Mouse (Mus musculus) testis, adult 2 months (tissue): Measurements from ENCODE around the gene Insc. TPM values are rescaled to one million over a fixed set of nuclear protein-coding genes. Genes with fewer than 3 reads are reported as not detected.
"Not testable (repeated sequence)": the region's sequence is repeated elsewhere in the genome, so short reads cannot be mapped to it uniquely, and the experiment has no call there.

Experiments
- H3K27ac ChIP-seq: fragments of 200-500 bp; 2 replicates; pipeline ENCODE4 v1.5.1; 2012; ENCODE audit warnings: low read depth, low read length; ENCODE audit not compliant: control insufficient read depth, insufficient read depth
- H3K27me3 ChIP-seq: fragments of 200-500 bp; 2 replicates; pipeline ENCODE4 v1.6.1; 2012; ENCODE audit warnings: mild to moderate bottlenecking, low read length, moderate library complexity; ENCODE audit not compliant: control insufficient read depth, insufficient read depth
- H3K36me3 ChIP-seq: fragments of 200-500 bp; 2 replicates; pipeline ENCODE4 v1.6.1; 2012; ENCODE audit warnings: mild to moderate bottlenecking, low read length; ENCODE audit not compliant: control insufficient read depth, insufficient read depth
- H3K4me1 ChIP-seq: fragments of 200-500 bp; 2 replicates; pipeline ENCODE4 v1.6.1; 2012; ENCODE audit warnings: low read length; ENCODE audit not compliant: control insufficient read depth, insufficient read depth
- H3K4me3 ChIP-seq: fragments of 200-500 bp; 2 replicates; pipeline ENCODE4 v1.5.1; 2012; ENCODE audit warnings: low read depth, mild to moderate bottlenecking, low read length, moderate library complexity, mixed read lengths; ENCODE audit not compliant: control insufficient read depth
- CTCF ChIP-seq: fragments of 200-500 bp; IDR thresholded peaks from 2 replicates; pipeline ENCODE4 v1.5.1; 2012; ENCODE audit warnings: low read depth, mild to moderate bottlenecking, inconsistent platforms, low read length, moderate library complexity; ENCODE audit not compliant: control insufficient read depth, insufficient read depth, insufficient replicate concordance
- POLR2A ChIP-seq: fragments of 200-500 bp; IDR thresholded peaks from 2 replicates; pipeline ENCODE4 v1.6.1; 2012; ENCODE audit warnings: low read depth, mild to moderate bottlenecking, inconsistent platforms, low read length, moderate library complexity; ENCODE audit not compliant: control insufficient read depth
- polyA plus RNA-seq: library from polyadenylated mRNA; depleted of rRNA; stranded (reverse); fragments of >200 nt; gene quantifications from 2 replicates; pipeline ENCODE4 v1.2.3, GENCODE M21; 2012; rRNA removed

Gene Insc
- polyA plus RNA-seq, result 2.1 and 4.1 TPM in 2 replicates

DNA sequence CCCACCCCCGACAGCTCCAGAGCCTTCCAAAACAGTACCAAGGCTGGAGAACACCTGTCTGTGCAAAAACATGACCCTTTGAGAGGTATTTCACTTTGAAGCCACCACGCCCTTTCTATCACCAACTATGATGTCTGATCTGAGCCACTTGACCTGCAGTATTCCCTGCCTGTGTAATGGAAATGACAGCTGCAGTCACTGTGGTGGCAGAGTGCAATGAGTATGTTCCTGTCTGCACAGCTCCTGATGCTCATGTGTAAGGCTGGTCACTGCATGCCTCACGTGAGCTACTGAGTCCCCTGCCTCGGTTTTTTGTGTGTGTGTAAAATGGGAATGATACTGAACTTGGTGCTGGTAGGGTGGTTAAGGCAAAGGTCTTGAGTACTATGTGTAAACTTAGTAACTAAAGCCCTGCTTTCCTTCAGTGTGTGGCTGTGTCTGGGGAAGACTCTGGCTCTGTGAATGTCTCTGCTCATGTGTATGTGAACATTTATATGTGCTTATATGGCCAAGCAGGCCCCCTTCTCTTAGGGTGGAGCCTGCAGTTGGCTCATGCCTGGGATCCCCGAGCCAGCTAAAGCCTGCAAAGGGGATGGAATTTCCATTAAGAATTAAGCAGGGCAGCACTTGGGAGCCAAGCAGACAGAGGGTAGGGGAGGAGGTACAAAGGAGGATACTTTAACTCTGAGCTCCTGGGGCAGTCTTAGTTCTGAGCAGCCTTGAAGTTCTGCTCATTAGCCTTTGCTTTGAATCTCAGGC lies at the start of gene Insc:
Insc (plus strand) TSS at position 673 of the 759 bp plus-strand sequence.
- no peak for TF ChIP-seq POLR2A
- no peaks in the 10 kb centered on the region for H3K27me3 ChIP-seq
- H3K36me3 ChIP-seq, result no peaks in the 10 kb centered on the region
- H3K4me3 ChIP-seq, result no peak within 1 kb of the TSS
- no peak within 1 kb of the TSS for H3K27ac ChIP-seq
- peaks cover 7% of the 10 kb centered on the region for H3K4me1 ChIP-seq

DNA sequence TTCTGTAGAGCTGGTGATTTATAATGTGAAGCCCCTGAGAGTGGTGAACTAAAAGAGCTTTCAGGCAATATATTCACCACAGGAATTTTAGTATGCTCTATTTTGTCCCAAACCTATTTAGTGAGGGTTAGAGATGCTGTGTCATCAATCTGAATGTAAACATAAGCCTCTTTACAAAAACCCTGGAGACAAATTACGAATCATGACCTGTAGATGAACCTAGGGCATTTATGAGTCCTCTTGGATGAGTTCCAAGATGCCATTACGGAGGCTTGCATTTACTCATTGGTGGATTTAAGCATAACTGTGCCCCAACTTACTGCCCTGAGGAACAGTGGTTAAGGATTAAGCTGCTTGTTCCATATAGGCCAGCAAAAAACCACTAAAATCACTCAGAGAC lies 42.6 kb upstream of the Insc start:
- Histone ChIP-seq H3K4me1 (no peaks in the 10 kb centered on the region), H3K36me3 (no peaks in the 10 kb centered on the region), H3K27ac (no peak overlapping the region), H3K27me3 (no peaks in the 10 kb centered on the region), H3K4me3 (no peak overlapping the region)
- TF ChIP-seq CTCF (no peak), POLR2A (no peak)

DNA sequence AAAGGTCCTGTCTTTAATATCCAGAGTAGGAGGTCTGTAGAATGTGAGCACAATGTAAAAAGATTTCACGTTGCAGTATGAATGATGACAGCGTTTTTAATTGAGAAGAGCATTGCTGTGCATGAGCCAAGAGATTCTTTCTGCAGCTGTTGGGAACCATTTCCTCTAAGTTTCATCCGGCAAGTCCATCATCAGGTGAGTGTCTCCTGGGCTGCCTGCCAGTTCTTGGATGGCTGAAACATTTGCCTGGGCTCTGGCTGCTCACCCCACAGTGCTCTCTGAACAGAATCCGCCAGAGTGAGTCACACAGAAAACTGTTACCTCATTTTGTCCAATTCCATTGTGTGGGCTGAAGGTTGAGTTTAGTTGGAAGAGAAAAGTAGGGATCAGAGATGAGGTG lies 36.8 kb upstream of the Insc start:
- no peaks in the 10 kb centered on the region for H3K27me3 ChIP-seq
- H3K27ac ChIP-seq, result no peak overlapping the region
- no peak for TF ChIP-seq CTCF
- TF ChIP-seq POLR2A, result no peak
- no peak overlapping the region for H3K4me3 ChIP-seq
- no peaks in the 10 kb centered on the region for H3K4me1 ChIP-seq
- no peaks in the 10 kb centered on the region for H3K36me3 ChIP-seq

DNA sequence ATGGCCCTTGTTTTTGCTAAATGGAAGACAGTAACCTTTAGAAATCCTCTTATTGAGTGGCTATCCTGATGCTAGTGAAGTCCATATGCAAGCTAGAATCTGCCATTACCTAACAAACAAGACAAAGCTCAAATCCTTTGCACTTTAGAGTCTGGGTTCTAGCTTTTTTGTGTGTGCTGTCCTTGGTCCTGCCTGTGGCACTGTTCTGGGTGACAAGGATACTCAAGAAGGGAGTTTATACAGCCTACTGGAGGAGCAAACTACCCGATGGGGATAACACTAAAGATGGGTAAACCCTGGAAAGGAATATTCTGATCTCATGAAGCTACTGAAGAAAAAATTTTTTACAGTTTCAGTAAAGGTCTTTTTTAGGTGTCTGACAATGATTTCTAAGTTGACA lies 36.1 kb upstream of the Insc start:
- H3K4me1 ChIP-seq, result no peaks in the 10 kb centered on the region
- no peak overlapping the region for H3K27ac ChIP-seq
- TF ChIP-seq CTCF (no peak), POLR2A (no peak)
- no peaks in the 10 kb centered on the region for H3K36me3 ChIP-seq
- no peak overlapping the region for H3K4me3 ChIP-seq
- no peaks in the 10 kb centered on the region for H3K27me3 ChIP-seq

- Histone ChIP-seq H3K27me3 (no peaks in the 10 kb centered on the region), H3K27ac (no peak overlapping the region), H3K4me3 (no peak overlapping the region), H3K36me3 (no peaks in the 10 kb centered on the region), H3K4me1 (no peaks in the 10 kb centered on the region)
- TF ChIP-seq POLR2A (no peak), CTCF (no peak)
Measured at GRCm38 (mm10) chr7:114710419-114710818, 33.1 kb upstream of the Insc start.

- no peaks in the 10 kb centered on the region for H3K36me3 ChIP-seq
- H3K27me3 ChIP-seq, result no peaks in the 10 kb centered on the region
- TF ChIP-seq CTCF (no peak), POLR2A (no peak)
- no peaks in the 10 kb centered on the region for H3K4me1 ChIP-seq
- no peak overlapping the region for H3K27ac ChIP-seq
- H3K4me3 ChIP-seq, result no peak overlapping the region
Measured at GRCm38 (mm10) chr7:114712523-114712922, 31.0 kb upstream of the Insc start.

DNA sequence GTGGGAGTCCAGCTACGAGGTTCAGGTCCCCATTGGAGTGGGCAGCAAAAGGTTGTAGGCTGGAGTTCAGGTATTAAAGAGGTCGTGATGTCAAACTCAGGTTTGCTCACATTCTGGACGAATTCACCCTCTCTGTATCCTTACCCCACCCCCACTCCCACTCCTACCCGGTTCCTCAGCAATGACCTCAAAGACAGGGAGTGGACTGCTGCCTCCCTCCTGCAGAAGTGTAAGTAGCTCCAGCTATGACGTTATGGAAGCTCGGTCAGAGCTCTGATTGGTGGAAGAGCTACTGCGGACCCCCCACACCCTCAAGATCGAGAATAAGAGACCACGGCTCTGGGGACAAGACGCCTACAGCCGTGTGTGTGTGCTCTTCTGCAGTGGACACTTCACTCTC lies 25.2 kb upstream of the Insc start, which contains the start of gene Calcb:
Calcb (plus strand) TSS at position 344 of the 400 bp plus-strand sequence.
- Histone ChIP-seq H3K4me3 (no peak within 1 kb of the TSS), H3K27ac (no peak within 1 kb of the TSS), H3K36me3 (no peaks in the 10 kb centered on the region), H3K27me3 (no peaks in the 10 kb centered on the region), H3K4me1 (peaks cover 3% of the 10 kb centered on the region)
- TF ChIP-seq POLR2A, result no peak
- TF ChIP-seq CTCF, result no peak

GRCm38 (mm10) chr7:114719381-114720131 lies 23.9 kb upstream of the Insc start:
- H3K4me3 ChIP-seq, result no peak overlapping the region
- no peaks in the 10 kb centered on the region for H3K27me3 ChIP-seq
- no peak overlapping the region for H3K27ac ChIP-seq
- TF ChIP-seq CTCF, result no peak; the same call in 1 of the 2 replicates
- no peak for TF ChIP-seq POLR2A
- peaks cover 3% of the 10 kb centered on the region for H3K4me1 ChIP-seq
- H3K36me3 ChIP-seq, result no peaks in the 10 kb centered on the region

GRCm38 (mm10) chr7:114729696-114730095 lies 13.8 kb upstream of the Insc start:
- not testable (repeated sequence) for H3K27me3 ChIP-seq, H3K27ac ChIP-seq, H3K4me1 ChIP-seq, H3K4me3 ChIP-seq, H3K36me3 ChIP-seq
